Mouse (Mus musculus) bone marrow, adult 2 months (tissue): Measurements from ENCODE around the gene Acvr1. TPM values are rescaled to one million over a fixed set of nuclear protein-coding genes. Genes with fewer than 3 reads are reported as not detected.

Experiments used
- H3K27ac ChIP-seq: fragments of 200-500 bp; 2 replicates; pipeline ENCODE4 v1.5.1; 2012; ENCODE audit warnings: low read depth, mild to moderate bottlenecking, control low read depth, inconsistent platforms, low read length; ENCODE audit not compliant: control insufficient read depth, poor library complexity, insufficient read depth
- H3K4me1 ChIP-seq: fragments of 200-500 bp; 2 replicates; pipeline ENCODE4 v1.6.1; 2011; ENCODE audit warnings: low read length; ENCODE audit not compliant: control insufficient read depth, insufficient read depth
- H3K4me3 ChIP-seq: fragments of 200-500 bp; replicated peaks from 2 replicates; pipeline ENCODE3; 2011; ENCODE audit warnings: mild to moderate bottlenecking, low read depth, low read length, control low read depth; ENCODE audit not compliant: control insufficient read depth
- CTCF ChIP-seq: fragments of 200-500 bp; IDR thresholded peaks from 2 replicates; pipeline ENCODE4 v1.5.1; 2011; ENCODE audit warnings: low read length, control low read depth; ENCODE audit not compliant: control insufficient read depth, insufficient read depth
- POLR2A ChIP-seq: fragments of 200-500 bp; IDR thresholded peaks from 2 replicates; pipeline ENCODE4 v1.6.1; 2011; ENCODE audit warnings: low read depth, mild to moderate bottlenecking, control low read depth, low read length, borderline replicate concordance; ENCODE audit not compliant: control insufficient read depth
- WGBS: fragments of 180-500 bp; shearing (Covaris S2); methylation state at CpG from one replicate; pipeline ENCODE4 v1.1.7; 2018; 5-methylcytosine and 5-hydroxymethylcytosine counted together
- polyA plus RNA-seq: library from polyadenylated mRNA; stranded (reverse); fragments of >200 nt; gene quantifications from 2 replicates; pipeline ENCODE4 v1.2.4, GENCODE M21; 2011; ENCODE audit warnings: low replicate concordance; ENCODE audit not compliant: missing spikeins, insufficient read depth, insufficient read length

Acvr1 gene
- polyA plus RNA-seq, 1 experiment = 3.1 TPM

GRCm38 (mm10) chr2:58485683-58486082 lies 81.3 kb downstream of the Acvr1 start:
- no peak overlapping the region for H3K27ac ChIP-seq
- H3K4me1 ChIP-seq = no peaks in the 10 kb centered on the region; the same call in 1 of the 2 replicates
- TF ChIP-seq CTCF = no peak
- 76% methylated on average over 3 of the region's 3 CpGs for WGBS
- H3K4me3 ChIP-seq = no peak overlapping the region

GRCm38 (mm10) chr2:58485152-58485551 lies 81.8 kb downstream of the Acvr1 start:
- Histone ChIP-seq H3K4me1 (no peaks in the 10 kb centered on the region; the same call in 1 of the 2 replicates), H3K27ac (no peak overlapping the region), H3K4me3 (no peak overlapping the region)
- 25% methylated on average over 4 of the region's 4 CpGs for WGBS
- TF ChIP-seq CTCF = no peak
- no peak for TF ChIP-seq POLR2A

GRCm38 (mm10) chr2:58484284-58484965 lies 82.5 kb downstream of the Acvr1 start:
- Histone ChIP-seq H3K4me1 (no peaks in the 10 kb centered on the region; the same call in 1 of the 2 replicates), H3K27ac (no peak overlapping the region), H3K4me3 (no peak overlapping the region)
- no peak for TF ChIP-seq CTCF
- no peak for TF ChIP-seq POLR2A
- WGBS = 63% methylated on average over 7 of the region's 7 CpGs

GRCm38 (mm10) chr2:58481450-58482100 lies 85.4 kb downstream of the Acvr1 start:
- Histone ChIP-seq H3K27ac (no peak overlapping the region), H3K4me1 (no peaks in the 10 kb centered on the region; the same call in 1 of the 2 replicates), H3K4me3 (no peak overlapping the region)
- 69% methylated on average over 9 of the region's 9 CpGs for WGBS
- no peak for TF ChIP-seq CTCF
- TF ChIP-seq POLR2A = no peak

GRCm38 (mm10) chr2:58480764-58481163 lies 86.2 kb downstream of the Acvr1 start:
- 16% methylated on average over 6 of the region's 6 CpGs for WGBS
- no peak overlapping the region for H3K27ac ChIP-seq
- no peaks in the 10 kb centered on the region; the same call in 1 of the 2 replicates for H3K4me1 ChIP-seq
- H3K4me3 ChIP-seq = no peak overlapping the region
- TF ChIP-seq CTCF (no peak), POLR2A (no peak)

- 84% methylated on average over 10 of the region's 10 CpGs for WGBS
Observed at GRCm38 (mm10) chr2:58479536-58479935, 87.4 kb downstream of the Acvr1 start.

GRCm38 (mm10) chr2:58478144-58478543 lies 88.8 kb downstream of the Acvr1 start:
- no peaks in the 10 kb centered on the region; the same call in 1 of the 2 replicates for H3K4me1 ChIP-seq
- no peak overlapping the region for H3K4me3 ChIP-seq
- TF ChIP-seq CTCF (no peak), POLR2A (no peak)
- no peak overlapping the region for H3K27ac ChIP-seq
- 84% methylated on average over 4 of the region's 4 CpGs for WGBS

More at GRCm38 (mm10) chr2:58479536-58479935, 87.4 kb downstream of the Acvr1 start:
- Histone ChIP-seq H3K4me1 (no peaks in the 10 kb centered on the region; the same call in 1 of the 2 replicates), H3K27ac (no peak overlapping the region), H3K4me3 (no peak overlapping the region)
- TF ChIP-seq POLR2A = no peak
- TF ChIP-seq CTCF = no peak

- 63% methylated on average over 12 of the region's 12 CpGs for WGBS
- TF ChIP-seq POLR2A (no peak), CTCF (peak; percentile 44; the same call in 1 of the 2 replicates)
- Histone ChIP-seq H3K4me3 (no peak overlapping the region), H3K27ac (no peak overlapping the region), H3K4me1 (no peaks in the 10 kb centered on the region; the same call in 1 of the 2 replicates)
Observed at GRCm38 (mm10) chr2:58476956-58477715, 89.8 kb downstream of the Acvr1 start.
